Mouse (Mus musculus) kidney, adult 2 months (tissue): ENCODE measurements at regions not wholly inside any gene's neighbourhood (a gene's known extent, or its start where the extent isn't known, plus 50 kb on each side); places are given as distances from the start of the nearest gene placed in this dataset.

Experiments used
- DNase-seq: peaks from one replicate; pipeline ENCODE4 v3.0.0; 2021
- H3K27ac ChIP-seq: fragments of 200-500 bp; 2 replicates; pipeline ENCODE4 v1.5.1; 2012; ENCODE audit warnings: low read depth, low read length, control low read depth, inconsistent platforms; ENCODE audit not compliant: insufficient read depth
- H3K27me3 ChIP-seq: fragments of 200-500 bp; replicated peaks from 2 replicates; pipeline ENCODE4 v1.6.1; 2012; ENCODE audit warnings: mild to moderate bottlenecking, moderate library complexity, low read length, inconsistent platforms; ENCODE audit not compliant: control insufficient read depth, insufficient read depth
- H3K36me3 ChIP-seq: fragments of 200-500 bp; 2 replicates; pipeline ENCODE4 v1.6.1; 2012; ENCODE audit warnings: mild to moderate bottlenecking, moderate library complexity, low read length, inconsistent platforms; ENCODE audit not compliant: control insufficient read depth, insufficient read depth
- H3K4me1 ChIP-seq: fragments of 200-500 bp; 2 replicates; pipeline ENCODE4 v1.6.1; 2011; ENCODE audit warnings: low read length; ENCODE audit not compliant: control insufficient read depth, insufficient read depth
- H3K4me3 ChIP-seq: fragments of 200-500 bp; 2 replicates; pipeline ENCODE4 v1.5.1; 2011; ENCODE audit warnings: mild to moderate bottlenecking, low read depth, low read length, control low read depth; ENCODE audit not compliant: insufficient read depth
- CTCF ChIP-seq: fragments of 200-500 bp; conservative IDR thresholded peaks from 2 replicates; pipeline ENCODE4 v1.5.1; 2011; ENCODE audit warnings: low read depth, mild to moderate bottlenecking, control low read depth, low read length, moderate library complexity, mixed read lengths; ENCODE audit not compliant: insufficient read depth, insufficient read length
- POLR2A ChIP-seq: fragments of 200-500 bp; IDR thresholded peaks from one replicate; pipeline ENCODE4 v1.6.1; 2011; ENCODE audit warnings: low read depth, low read length, control low read depth
- WGBS: fragments of 180-500 bp; shearing (Covaris S2); methylation state at CpG from one replicate; pipeline ENCODE4 v1.1.7; 2018; 5-methylcytosine and 5-hydroxymethylcytosine counted together

- Histone ChIP-seq H3K4me1 (peaks cover 4% of the 10 kb centered on the region; the same call in 1 of the 2 replicates), H3K27me3 (no peaks in the 10 kb centered on the region), H3K27ac (peak overlapping the region; percentile 86), H3K4me3 (no peak overlapping the region), H3K36me3 (no peaks in the 10 kb centered on the region)
- TF ChIP-seq POLR2A (no peak), CTCF (no peak)
- peak; percentile 8 for DNase-seq
- WGBS: 57% methylated on average over 2 of the region's 2 CpGs
These were observed 152.0 kb downstream of the Spry2 start for GRCm38 (mm10) chr14:105744578-105744977.

GRCm38 (mm10) chr14:105744125-105744524 lies 152.5 kb downstream of the Spry2 start:
- DNase-seq: peak; percentile 73
- H3K27me3 ChIP-seq: no peaks in the 10 kb centered on the region
- no peak overlapping the region for H3K4me3 ChIP-seq
- 45% methylated on average over 3 of the region's 3 CpGs for WGBS
- no peaks in the 10 kb centered on the region for H3K36me3 ChIP-seq
- no peak for TF ChIP-seq POLR2A
- H3K27ac ChIP-seq: peak overlapping the region; percentile 86
- peaks cover 4% of the 10 kb centered on the region; the same call in 1 of the 2 replicates for H3K4me1 ChIP-seq

- 44% methylated on average over 11 of the region's 11 CpGs for WGBS
- Histone ChIP-seq H3K27me3 (no peaks in the 10 kb centered on the region), H3K36me3 (no peaks in the 10 kb centered on the region), H3K4me3 (no peak overlapping the region), H3K27ac (no peak overlapping the region), H3K4me1 (peaks cover 4% of the 10 kb centered on the region; the same call in 1 of the 2 replicates)
- TF ChIP-seq CTCF (no peak), POLR2A (no peak)
- DNase-seq: peak; percentile 89
These were observed 155.7 kb downstream of the Spry2 start for GRCm38 (mm10) chr14:105740889-105741288.

DNA sequence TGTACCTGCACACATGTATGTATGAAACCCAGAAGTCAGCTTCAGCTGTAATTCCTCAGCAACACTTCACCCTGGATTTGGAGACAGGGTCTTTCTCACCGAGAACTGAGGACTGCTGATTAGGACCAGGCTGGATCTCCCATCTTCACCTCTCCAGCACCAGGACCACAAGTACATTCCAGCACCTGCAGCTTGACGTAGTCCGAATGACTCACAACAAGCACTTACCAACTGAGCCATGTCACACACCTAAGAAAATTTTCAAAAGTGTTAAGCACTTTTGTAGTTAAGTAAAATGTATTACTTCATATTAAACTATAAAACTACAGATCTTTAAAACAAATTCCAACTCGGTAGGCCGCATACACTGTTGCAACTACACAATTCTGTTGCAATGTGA lies 158.1 kb downstream of the Spry2 start:
- H3K27me3 ChIP-seq: no peaks in the 10 kb centered on the region
- TF ChIP-seq POLR2A (no peak), CTCF (no peak)
- no peak overlapping the region for H3K27ac ChIP-seq
- H3K4me1 ChIP-seq: peaks cover 5% of the 10 kb centered on the region; the same call in 1 of the 2 replicates
- H3K4me3 ChIP-seq: no peak overlapping the region
- H3K36me3 ChIP-seq: no peaks in the 10 kb centered on the region
- 89% methylated on average over 5 of the region's 5 CpGs for WGBS
- DNase-seq: no peak

GRCm38 (mm10) chr14:105736352-105736751 lies 160.3 kb downstream of the Spry2 start:
- no peaks in the 10 kb centered on the region for H3K27me3 ChIP-seq
- WGBS: 46% methylated on average over 6 of the region's 6 CpGs
- peaks cover 9% of the 10 kb centered on the region; the same call in 1 of the 2 replicates for H3K4me1 ChIP-seq
- TF ChIP-seq POLR2A (no peak), CTCF (no peak)
- no peak overlapping the region for H3K4me3 ChIP-seq
- no peaks in the 10 kb centered on the region for H3K36me3 ChIP-seq
- H3K27ac ChIP-seq: no peak overlapping the region
- DNase-seq: peak; percentile 7

DNA sequence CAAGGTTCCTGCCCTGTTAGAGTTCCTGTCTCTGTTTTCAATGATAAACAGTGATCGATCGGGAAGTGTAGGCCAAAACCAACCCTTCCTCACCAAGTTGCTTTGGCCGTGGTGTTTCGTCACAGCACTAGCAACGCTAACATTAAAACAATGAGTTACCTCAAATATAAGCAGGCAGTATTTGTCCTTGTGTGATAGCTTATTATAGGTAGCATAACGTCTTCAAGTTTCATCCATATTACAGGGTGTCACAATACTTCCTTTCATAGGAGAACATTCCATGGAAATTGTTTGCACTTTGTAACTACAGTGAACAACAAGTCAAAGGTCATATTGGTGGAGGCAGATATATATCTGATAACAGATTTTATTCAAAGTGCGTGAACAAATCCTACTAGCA lies 162.3 kb downstream of the Spry2 start:
- TF ChIP-seq POLR2A: no peak
- no peak for TF ChIP-seq CTCF
- WGBS: 97% methylated on average over 7 of the region's 7 CpGs
- no peaks in the 10 kb centered on the region for H3K27me3 ChIP-seq
- peaks cover 6% of the 10 kb centered on the region; the same call in 1 of the 2 replicates for H3K4me1 ChIP-seq
- DNase-seq: no peak
- H3K4me3 ChIP-seq: no peak overlapping the region
- H3K36me3 ChIP-seq: no peaks in the 10 kb centered on the region
- no peak overlapping the region for H3K27ac ChIP-seq

GRCm38 (mm10) chr14:105733013-105733728 lies 163.4 kb downstream of the Spry2 start:
- DNase-seq: peak; percentile 82
- H3K36me3 ChIP-seq: no peaks in the 10 kb centered on the region
- 5% methylated on average over 12 of the region's 12 CpGs for WGBS

More at GRCm38 (mm10) chr14:105733013-105733728, 163.4 kb downstream of the Spry2 start:
- Histone ChIP-seq H3K27me3 (no peaks in the 10 kb centered on the region), H3K4me1 (peaks cover 7% of the 10 kb centered on the region; the same call in 1 of the 2 replicates), H3K4me3 (peak overlapping the region; percentile 49), H3K27ac (peak overlapping the region; percentile 76)
- TF ChIP-seq POLR2A: no peak
